Comparison of ENCODE assay signal across 20 mouse cellular contexts in genomic region chr15:4498036-4498435, GRCm38 (mm10).
DNase-seq lines count a peak whose midpoint lies in the region; ATAC-seq and TF ChIP-seq lines count a peak whose summit lies in the region.
"Had no signal": no experiment of that assay in that cellular context is flagged by ENCODE, and none has a peak within 500 bp of the region (broad histone marks: within the 10 kb centered on the region; RNA-seq: fewer than 3 reads in every experiment).

No protein-coding gene starts in this region.

- 64% methylated on average over 3 of the region's 3 CpGs for WGBS in hindbrain, postnatal 0 days
- WGBS in hindbrain, embryonic 12.5 days, result 86% methylated on average over 3 of the region's 3 CpGs

- no peak for TF ChIP-seq CTCF in hindbrain, postnatal 0 days (IDR thresholded peaks at IDR 0.05; ENCODE audit: low read depth)

- no peak overlapping the region for H3K4me2 ChIP-seq in hindbrain, postnatal 0 days (ENCODE audit: low read depth, low read length)
- H3K4me2 ChIP-seq in hindbrain, embryonic 12.5 days (replicated peaks), result no peak overlapping the region
- H3K4me2 ChIP-seq: embryonic facial prominence, embryonic 13.5 days; limb, embryonic 12.5 days; liver, embryonic 12.5 days had no signal

- no peak overlapping the region for H3K9ac ChIP-seq in hindbrain, postnatal 0 days (replicated peaks; ENCODE audit: low read length)
- H3K9ac ChIP-seq in hindbrain, embryonic 12.5 days, result no peak overlapping the region
- H3K9ac ChIP-seq: embryonic facial prominence, embryonic 13.5 days; limb, embryonic 12.5 days; liver, embryonic 12.5 days had no signal

- H3K4me1 ChIP-seq in hindbrain, postnatal 0 days (ENCODE audit: insufficient read depth, low read length), result no peaks in the 10 kb centered on the region
- H3K4me1 ChIP-seq in hindbrain, embryonic 12.5 days, result no peaks in the 10 kb centered on the region
- H3K4me1 ChIP-seq: embryonic facial prominence, embryonic 13.5 days; limb, embryonic 12.5 days; liver, embryonic 12.5 days; megakaryocyte, embryonic 14.5 days had no signal

- no peak overlapping the region for H3K4me3 ChIP-seq in hindbrain, postnatal 0 days (ENCODE audit: low read length)
- H3K4me3 ChIP-seq in hindbrain, embryonic 12.5 days, result no peak overlapping the region
- H3K4me3 ChIP-seq: embryonic facial prominence, embryonic 13.5 days; left cerebral cortex, adult 2 months; limb, embryonic 12.5 days; liver, embryonic 12.5 days; megakaryocyte, embryonic 14.5 days had no signal

- H3K27ac ChIP-seq in hindbrain, postnatal 0 days, result no peak overlapping the region
- H3K27ac ChIP-seq in hindbrain, embryonic 12.5 days, result no peak overlapping the region
- H3K27ac ChIP-seq: embryonic facial prominence, embryonic 13.5 days; kidney, postnatal 0 days; left cerebral cortex, adult 2 months; limb, embryonic 12.5 days; liver, embryonic 12.5 days had no signal

- peak; percentile 56; the same call in 1 of the 2 replicates for ATAC-seq in hindbrain, postnatal 0 days
- no peak for ATAC-seq in hindbrain, embryonic 12.5 days (ENCODE audit: low FRiP score)
- ATAC-seq: liver, embryonic 12.5 days had no signal

- peak; percentile 21 for DNase-seq in hindbrain, postnatal 0 days (ENCODE audit: low spot score)
- DNase-seq in brain, adult 2 months (ENCODE audit: low read depth, low spot score), result peak; percentile 97
- DNase-seq in cerebellum, adult 11-12 months, result peak; percentile 93
- peak; percentile 78 to 88 for DNase-seq in cerebellum, postnatal 14 days
- no peak for DNase-seq in ovary, postnatal 36 days (ENCODE audit: low spot score)
- no peak for DNase-seq in neural tube, embryonic 10.5 days (ENCODE audit: extremely low spot score, low spot score)
- DNase-seq: B cell, adult 2 months; kidney, adult 18-20 months; lung, adult 2 months; midbrain, embryonic 14.5 days; retina, postnatal 1 day; thymus, adult 18-20 months; thymus, postnatal 4 days had no signal

- H3K9me3 ChIP-seq in hindbrain, postnatal 0 days (ENCODE audit: low read length), result no peaks in the 10 kb centered on the region
- H3K9me3 ChIP-seq in hindbrain, embryonic 12.5 days (replicated peaks), result no peaks in the 10 kb centered on the region
- H3K9me3 ChIP-seq: embryonic facial prominence, embryonic 13.5 days; limb, embryonic 12.5 days; liver, embryonic 12.5 days; megakaryocyte, embryonic 14.5 days had no signal

- H3K36me3 ChIP-seq in hindbrain, postnatal 0 days (ENCODE audit: insufficient read depth, low read length), result no peaks in the 10 kb centered on the region
- H3K36me3 ChIP-seq in hindbrain, embryonic 12.5 days, result no peaks in the 10 kb centered on the region
- H3K36me3 ChIP-seq: embryonic facial prominence, embryonic 13.5 days; limb, embryonic 12.5 days; liver, embryonic 12.5 days had no signal

- no peaks in the 10 kb centered on the region for H3K27me3 ChIP-seq in hindbrain, postnatal 0 days (ENCODE audit: insufficient read depth, low read length)
- no peaks in the 10 kb centered on the region for H3K27me3 ChIP-seq in hindbrain, embryonic 12.5 days
- H3K27me3 ChIP-seq: embryonic facial prominence, embryonic 13.5 days; limb, embryonic 12.5 days; liver, embryonic 12.5 days; megakaryocyte, embryonic 14.5 days had no signal

Comparison
In these comparisons a context has a peak if more than half of its experiments do, and no peak if none do; other contexts are left out.
1. DNase-seq: peak in hindbrain, postnatal 0 days (single experiment), brain, adult 2 months (single experiment), cerebellum, adult 11-12 months (single experiment) and cerebellum, postnatal 14 days (2 of 2); none in ovary, postnatal 36 days (single experiment) and neural tube, embryonic 10.5 days (single experiment).